Mouse (Mus musculus): Measurements from ENCODE around the gene 1700020D05Rik.

- TF ChIP-seq POLR2A (IDR thresholded peaks at IDR 0.05; ENCODE audit: low read depth, low read length): no peak
- no peak for TF ChIP-seq CTCF (IDR thresholded peaks at IDR 0.05; ENCODE audit: extremely low read depth, insufficient read depth, insufficient read length, insufficient replicate concordance)
These were observed 17.3 kb downstream of the 1700020D05Rik start for GRCm38 (mm10) chr19:5486286-5486685.

All from spleen, adult 2 months (tissue).